Mouse (Mus musculus): ENCODE data around the gene Mrps24. TPM values are rescaled to one million over a fixed set of nuclear protein-coding genes. Genes with fewer than 3 reads are reported as not detected.

Mrps24 gene
- polyA plus RNA-seq, 1 experiment from 2014 or later, result 171 TPM

- H3K27ac ChIP-seq (ENCODE audit: low read length), result peak overlapping the region; percentile 34; the same call in 1 of the 2 replicates
- WGBS, result 22% methylated on average over 43 of the region's 50 CpGs
- H3K27me3 ChIP-seq (replicated peaks; ENCODE audit: control insufficient read depth, insufficient read depth, low read length), result no peaks in the 10 kb centered on the region
- peaks cover 2% of the 10 kb centered on the region; the same call in 1 of the 2 replicates for H3K36me3 ChIP-seq (ENCODE audit: control insufficient read depth, insufficient read depth)
- peak overlapping the region; percentile 92 for H3K4me3 ChIP-seq (replicated peaks; ENCODE audit: low read length)
- H3K9ac ChIP-seq (replicated peaks; ENCODE audit: low read depth, low read length), result peak overlapping the region; percentile 93
- peak overlapping the region; percentile 79 for H3K4me2 ChIP-seq (ENCODE audit: low read length)
- ATAC-seq, result peak; percentile 97
- H3K4me1 ChIP-seq (replicated peaks; ENCODE audit: control insufficient read depth, insufficient read depth, low read length), result peaks cover 13% of the 10 kb centered on the region
- H3K9me3 ChIP-seq (ENCODE audit: control insufficient read depth, low read length), result no peaks in the 10 kb centered on the region
Measured at GRCm38 (mm10) chr11:5707530-5708353, 7.7 kb downstream of the Mrps24 start.

GRCm38 (mm10) chr11:5706874-5707529, 8.5 kb downstream of the Mrps24 start:
- H3K36me3 ChIP-seq (ENCODE audit: control insufficient read depth, insufficient read depth), result peaks cover 2% of the 10 kb centered on the region; the same call in 1 of the 2 replicates
- H3K4me3 ChIP-seq (replicated peaks; ENCODE audit: low read length), result peak overlapping the region; percentile 92
- ATAC-seq, result peak; percentile 68
- no peaks in the 10 kb centered on the region for H3K9me3 ChIP-seq (ENCODE audit: control insufficient read depth, low read length)
- H3K4me2 ChIP-seq (ENCODE audit: low read length), result peak overlapping the region; percentile 79
- H3K27ac ChIP-seq (ENCODE audit: low read length), result peak overlapping the region; percentile 34; the same call in 1 of the 2 replicates
- H3K27me3 ChIP-seq (replicated peaks; ENCODE audit: control insufficient read depth, insufficient read depth, low read length), result no peaks in the 10 kb centered on the region
- 1% methylated on average over 43 of the region's 43 CpGs for WGBS
- peaks cover 13% of the 10 kb centered on the region for H3K4me1 ChIP-seq (replicated peaks; ENCODE audit: control insufficient read depth, insufficient read depth, low read length)
- H3K9ac ChIP-seq (replicated peaks; ENCODE audit: low read depth, low read length), result peak overlapping the region; percentile 93

GRCm38 (mm10) chr11:5705972-5706371, 9.5 kb downstream of the Mrps24 start:
- H3K9ac ChIP-seq (replicated peaks; ENCODE audit: low read depth, low read length), result no peak overlapping the region
- H3K9me3 ChIP-seq (ENCODE audit: control insufficient read depth, low read length), result no peaks in the 10 kb centered on the region
- no peak for ATAC-seq
- no peaks in the 10 kb centered on the region for H3K27me3 ChIP-seq (replicated peaks; ENCODE audit: control insufficient read depth, insufficient read depth, low read length)
- peak overlapping the region; percentile 79 for H3K4me2 ChIP-seq (ENCODE audit: low read length)
- H3K27ac ChIP-seq (ENCODE audit: low read length), result no peak overlapping the region
- H3K4me1 ChIP-seq (replicated peaks; ENCODE audit: control insufficient read depth, insufficient read depth, low read length), result peaks cover 13% of the 10 kb centered on the region
- 88% methylated on average over 9 of the region's 9 CpGs for WGBS
- H3K36me3 ChIP-seq (ENCODE audit: control insufficient read depth, insufficient read depth), result peaks cover 2% of the 10 kb centered on the region; the same call in 1 of the 2 replicates
- no peak overlapping the region for H3K4me3 ChIP-seq (replicated peaks; ENCODE audit: low read length)

- H3K9ac ChIP-seq (replicated peaks; ENCODE audit: low read depth, low read length), result no peak overlapping the region
- peaks cover 2% of the 10 kb centered on the region; the same call in 1 of the 2 replicates for H3K36me3 ChIP-seq (ENCODE audit: control insufficient read depth, insufficient read depth)
- H3K4me3 ChIP-seq (replicated peaks; ENCODE audit: low read length), result no peak overlapping the region
- no peak for ATAC-seq
- no peak overlapping the region for H3K27ac ChIP-seq (ENCODE audit: low read length)
- peaks cover 13% of the 10 kb centered on the region for H3K4me1 ChIP-seq (replicated peaks; ENCODE audit: control insufficient read depth, insufficient read depth, low read length)
- WGBS, result 93% methylated on average over 1 of the region's 1 CpGs
- no peak overlapping the region for H3K4me2 ChIP-seq (ENCODE audit: low read length)
- no peaks in the 10 kb centered on the region for H3K9me3 ChIP-seq (ENCODE audit: control insufficient read depth, low read length)
- no peaks in the 10 kb centered on the region for H3K27me3 ChIP-seq (replicated peaks; ENCODE audit: control insufficient read depth, insufficient read depth, low read length)
Measured at GRCm38 (mm10) chr11:5703341-5703740, 12.1 kb downstream of the Mrps24 start.

- Histone ChIP-seq H3K4me1 (replicated peaks; ENCODE audit: control insufficient read depth, insufficient read depth, low read length) (peaks cover 13% of the 10 kb centered on the region), H3K27ac (ENCODE audit: low read length) (no peak overlapping the region), H3K9ac (replicated peaks; ENCODE audit: low read depth, low read length) (no peak overlapping the region), H3K4me3 (replicated peaks; ENCODE audit: low read length) (no peak overlapping the region), H3K9me3 (ENCODE audit: control insufficient read depth, low read length) (no peaks in the 10 kb centered on the region), H3K4me2 (ENCODE audit: low read length) (no peak overlapping the region), H3K36me3 (ENCODE audit: control insufficient read depth, insufficient read depth) (peaks cover 2% of the 10 kb centered on the region; the same call in 1 of the 2 replicates), H3K27me3 (replicated peaks; ENCODE audit: control insufficient read depth, insufficient read depth, low read length) (no peaks in the 10 kb centered on the region)
- ATAC-seq, result no peak
- WGBS, result 79% methylated on average over 6 of the region's 6 CpGs
Measured at GRCm38 (mm10) chr11:5702957-5703332, 12.5 kb downstream of the Mrps24 start.

GRCm38 (mm10) chr11:5702271-5702956, 13.1 kb downstream of the Mrps24 start:
- Histone ChIP-seq H3K4me2 (ENCODE audit: low read length) (no peak overlapping the region), H3K27me3 (replicated peaks; ENCODE audit: control insufficient read depth, insufficient read depth, low read length) (no peaks in the 10 kb centered on the region), H3K9me3 (ENCODE audit: control insufficient read depth, low read length) (no peaks in the 10 kb centered on the region), H3K4me1 (replicated peaks; ENCODE audit: control insufficient read depth, insufficient read depth, low read length) (peaks cover 13% of the 10 kb centered on the region), H3K4me3 (replicated peaks; ENCODE audit: low read length) (no peak overlapping the region), H3K9ac (replicated peaks; ENCODE audit: low read depth, low read length) (no peak overlapping the region), H3K36me3 (ENCODE audit: control insufficient read depth, insufficient read depth) (peaks cover 2% of the 10 kb centered on the region; the same call in 1 of the 2 replicates), H3K27ac (ENCODE audit: low read length) (no peak overlapping the region)
- ATAC-seq, result no peak
- WGBS, result 66% methylated on average over 5 of the region's 5 CpGs

- Histone ChIP-seq H3K9me3 (ENCODE audit: control insufficient read depth, low read length) (no peaks in the 10 kb centered on the region), H3K4me3 (replicated peaks; ENCODE audit: low read length) (no peak overlapping the region), H3K9ac (replicated peaks; ENCODE audit: low read depth, low read length) (no peak overlapping the region), H3K27ac (ENCODE audit: low read length) (no peak overlapping the region), H3K4me2 (ENCODE audit: low read length) (no peak overlapping the region), H3K36me3 (ENCODE audit: control insufficient read depth, insufficient read depth) (peaks cover 2% of the 10 kb centered on the region; the same call in 1 of the 2 replicates), H3K4me1 (replicated peaks; ENCODE audit: control insufficient read depth, insufficient read depth, low read length) (peaks cover 12% of the 10 kb centered on the region), H3K27me3 (replicated peaks; ENCODE audit: control insufficient read depth, insufficient read depth, low read length) (no peaks in the 10 kb centered on the region)
- 96% methylated on average over 1 of the region's 1 CpGs for WGBS
- no peak for ATAC-seq
Measured at GRCm38 (mm10) chr11:5701821-5702220, 13.7 kb downstream of the Mrps24 start.

GRCm38 (mm10) chr11:5701300-5701699, 14.2 kb downstream of the Mrps24 start:
- Histone ChIP-seq H3K27ac (ENCODE audit: low read length) (no peak overlapping the region), H3K9me3 (ENCODE audit: control insufficient read depth, low read length) (no peaks in the 10 kb centered on the region), H3K4me2 (ENCODE audit: low read length) (no peak overlapping the region), H3K4me1 (replicated peaks; ENCODE audit: control insufficient read depth, insufficient read depth, low read length) (peaks cover 6% of the 10 kb centered on the region), H3K4me3 (replicated peaks; ENCODE audit: low read length) (no peak overlapping the region), H3K27me3 (replicated peaks; ENCODE audit: control insufficient read depth, insufficient read depth, low read length) (no peaks in the 10 kb centered on the region), H3K9ac (replicated peaks; ENCODE audit: low read depth, low read length) (no peak overlapping the region), H3K36me3 (ENCODE audit: control insufficient read depth, insufficient read depth) (peaks cover 2% of the 10 kb centered on the region; the same call in 1 of the 2 replicates)
- 74% methylated on average over 2 of the region's 2 CpGs for WGBS
- ATAC-seq, result no peak

GRCm38 (mm10) chr11:5700808-5701207, 14.7 kb downstream of the Mrps24 start:
- Histone ChIP-seq H3K27me3 (replicated peaks; ENCODE audit: control insufficient read depth, insufficient read depth, low read length) (no peaks in the 10 kb centered on the region), H3K9me3 (ENCODE audit: control insufficient read depth, low read length) (no peaks in the 10 kb centered on the region), H3K4me1 (replicated peaks; ENCODE audit: control insufficient read depth, insufficient read depth, low read length) (peaks cover 1% of the 10 kb centered on the region), H3K36me3 (ENCODE audit: control insufficient read depth, insufficient read depth) (peaks cover 2% of the 10 kb centered on the region; the same call in 1 of the 2 replicates), H3K4me2 (ENCODE audit: low read length) (no peak overlapping the region), H3K4me3 (replicated peaks; ENCODE audit: low read length) (no peak overlapping the region), H3K9ac (replicated peaks; ENCODE audit: low read depth, low read length) (no peak overlapping the region), H3K27ac (ENCODE audit: low read length) (no peak overlapping the region)
- 91% methylated on average over 7 of the region's 7 CpGs for WGBS
- ATAC-seq, result no peak
